Mouse (Mus musculus) kidney, postnatal 10 days (tissue): ENCODE measurements around the gene Tram2.
A peak's percentile ranks its signal among the peaks of the same experiment; 100 is the strongest.

Source experiments
- DNase-seq: peaks from one replicate; pipeline ENCODE4 v3.0.0; 2021; ENCODE audit warnings: mixed read lengths

The Tram2 gene

GRCm38 (mm10) chr1:20951799-20952198 is 127.2 kb downstream of the Tram2 start:
- DNase-seq, result no peak

DNA sequence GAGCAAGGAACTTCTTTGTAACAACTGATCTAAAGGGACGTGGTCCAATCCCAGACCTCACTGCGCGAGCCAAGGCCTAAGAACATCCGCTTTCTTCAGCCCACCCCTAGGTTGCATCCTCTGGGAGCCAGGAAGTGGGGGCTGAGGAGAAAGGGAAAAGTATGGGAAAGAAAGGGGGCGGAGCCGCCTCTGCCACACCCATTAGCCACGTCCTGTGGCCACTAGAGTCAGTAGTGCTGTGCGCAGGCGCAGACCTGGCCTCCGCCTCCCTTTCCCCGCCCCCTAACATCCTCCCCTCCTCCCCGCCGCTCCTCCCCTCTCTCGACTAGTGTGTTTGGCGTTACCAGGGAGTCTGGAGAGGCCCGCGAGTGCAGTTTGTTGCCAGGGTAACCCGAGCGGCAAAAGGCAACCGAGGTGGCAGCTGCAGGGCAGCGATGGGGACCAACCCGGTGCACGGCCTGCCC is 127.7 kb downstream of the Tram2 start, which contains the start of gene Efhc1:
Efhc1 (plus strand) TSS at position 327 of the 464 bp plus-strand sequence.
- DNase-seq, result peak; percentile 96
